Mouse (Mus musculus): ENCODE results near the gene Rab7. TPM values are rescaled to one million over a fixed set of nuclear protein-coding genes. Genes with fewer than 3 reads are reported as not detected.
A peak's percentile ranks its signal among the peaks of the same experiment; 100 is the strongest.

The Rab7 gene
- total and polyA plus RNA-seq, 3 experiments: 58.6 to 361 (median 68.9) TPM

- Histone ChIP-seq H3K9ac (ENCODE audit: insufficient read depth, low read depth) (no peak overlapping the region), H3K4me3 (replicated peaks in 1 of 3; ENCODE audit: low read depth in 2 of 3, low read length in 2 of 3, poor library complexity in 1 of 3) (peak overlapping the region in 2 of 3 experiments; percentile 71 to 99), H3K9me3 (replicated peaks; ENCODE audit: low read length) (no peaks in the 10 kb centered on the region), H3K27me3 (replicated peaks) (peaks cover 13% of the 10 kb centered on the region), H3K27ac (ENCODE audit: insufficient read depth, low read depth) (no peak overlapping the region), H3K36me3 (replicated peaks in 1 of 2; ENCODE audit: control insufficient read depth in 1 of 2, insufficient read depth in 1 of 2, low read length in 1 of 2) (peaks cover 3 to 22% of the 10 kb centered on the region in 2 experiments), H3K79me2 (replicated peaks; ENCODE audit: control insufficient read depth, extremely low read depth, insufficient read depth, poor library complexity, severe bottlenecking) (peaks cover 41% of the 10 kb centered on the region), H3K4me2 (ENCODE audit: insufficient read depth, low read depth, poor library complexity, severe bottlenecking) (peak overlapping the region; percentile 25; the same call in 1 of the 2 replicates), H3K4me1 (ENCODE audit: control insufficient read depth in 1 of 2, insufficient read depth in 2 of 2) (peaks cover 11 to 31% of the 10 kb centered on the region in 2 experiments)
- TF ChIP-seq CTCF (conservative IDR thresholded peaks at IDR 0.05 in 1 of 2, IDR thresholded peaks at IDR 0.05 in 1 of 2; ENCODE audit: low read depth in 2 of 2, low read length in 2 of 2) (no peak), JUND (conservative IDR thresholded peaks at IDR 0.05; ENCODE audit: low read depth, low read length) (no peak), POLR2A (IDR thresholded peaks at IDR 0.05; ENCODE audit: low read depth, low read length) (no peak), UBTF (IDR thresholded peaks at IDR 0.05; ENCODE audit: low read depth, low read length) (no peak), CHD1 (IDR thresholded peaks at IDR 0.05; ENCODE audit: low read depth, low read length) (no peak), JUN (IDR thresholded peaks at IDR 0.05; ENCODE audit: insufficient read depth, low read depth, low read length) (no peak), IRF4 (IDR thresholded peaks at IDR 0.05; ENCODE audit: low read depth, low read length) (no peak), ZKSCAN1 (IDR thresholded peaks at IDR 0.05; ENCODE audit: borderline replicate concordance, low read depth, low read length) (no peak), USF1 (IDR thresholded peaks at IDR 0.05; ENCODE audit: low read depth, low read length) (no peak), BHLHE40 (IDR thresholded peaks at IDR 0.05; ENCODE audit: low read depth, low read length) (no peak), SIN3A (IDR thresholded peaks at IDR 0.05; ENCODE audit: low read length) (no peak), HCFC1 (IDR thresholded peaks at IDR 0.05; ENCODE audit: low read depth, low read length) (no peak)
- DNase-seq (ENCODE audit: extremely low read depth): no peak
- in situ Hi-C loops (cut with MboI; ENCODE audit: low pct_ligation_motif_present, low pct_unique_long_range_greater_than_20kb, low sequenced_read_pairs): loop anchor here (25.0 kb wide), 1 partner anchor 171 kb away; the partner anchor contains the start of gene Hmces
- dilution Hi-C loops (cut with MboI; ENCODE audit: extremely low pct_ligation_motif_present, extremely low pct_unique_long_range_greater_than_20kb, low sequenced_read_pairs): no loop called here
Observed at GRCm38 (mm10) chr6:88083672-88084071, 38.6 kb upstream of the Rab7 start.

- Histone ChIP-seq H3K79me2 (replicated peaks; ENCODE audit: control insufficient read depth, extremely low read depth, insufficient read depth, poor library complexity, severe bottlenecking) (peaks cover 35% of the 10 kb centered on the region), H3K9ac (ENCODE audit: insufficient read depth, low read depth) (no peak overlapping the region), H3K4me2 (ENCODE audit: insufficient read depth, low read depth, poor library complexity, severe bottlenecking) (no peak overlapping the region), H3K36me3 (replicated peaks in 1 of 2; ENCODE audit: control insufficient read depth in 1 of 2, insufficient read depth in 1 of 2, low read length in 1 of 2) (peaks cover 0 to 17% of the 10 kb centered on the region in 2 experiments), H3K27me3 (replicated peaks) (peaks cover 14% of the 10 kb centered on the region), H3K27ac (ENCODE audit: insufficient read depth, low read depth) (no peak overlapping the region), H3K9me3 (replicated peaks; ENCODE audit: low read length) (no peaks in the 10 kb centered on the region), H3K4me3 (replicated peaks in 1 of 3; ENCODE audit: low read depth in 2 of 3, low read length in 2 of 3, poor library complexity in 1 of 3) (no peak overlapping the region), H3K4me1 (ENCODE audit: control insufficient read depth in 1 of 2, insufficient read depth in 2 of 2) (peaks cover 8 to 28% of the 10 kb centered on the region in 2 experiments)
- in situ Hi-C loops (cut with MboI; ENCODE audit: low pct_ligation_motif_present, low pct_unique_long_range_greater_than_20kb, low sequenced_read_pairs) (loop anchor here (25.0 kb wide), 1 partner anchor 171 kb away; the partner anchor contains the start of gene Hmces), dilution Hi-C loops (cut with MboI; ENCODE audit: extremely low pct_ligation_motif_present, extremely low pct_unique_long_range_greater_than_20kb, low sequenced_read_pairs) (no loop called here)
- DNase-seq (ENCODE audit: extremely low read depth): no peak
- no peak for TF ChIP-seq MEF2A (IDR thresholded peaks at IDR 0.05; ENCODE audit: borderline replicate concordance, low read depth, low read length)
- TF ChIP-seq HCFC1 (IDR thresholded peaks at IDR 0.05; ENCODE audit: low read depth, low read length): peak; percentile 24; the same call in 1 of the 2 replicates
Observed at GRCm38 (mm10) chr6:88083095-88083494, 38.0 kb upstream of the Rab7 start.
